Mouse (Mus musculus): ENCODE measurements around the gene Card9.

GRCm38 (mm10) chr2:26342609-26343490 lies 17.9 kb downstream of the Card9 start:
- TF ChIP-seq CTCF (IDR thresholded peaks at IDR 0.05; ENCODE audit: insufficient read depth, low read length) = no peak
- no peak for TF ChIP-seq POLR2A (IDR thresholded peaks at IDR 0.05; ENCODE audit: borderline replicate concordance, extremely low read depth, low read depth, low read length)

Data from lung, adult 2 months (tissue).